Mouse (Mus musculus) T-helper 1 cell (primary cell): ENCODE data around the gene Vapb.

Source experiments
- in situ Hi-C: fragments of 300-600 bp; cut with MboI, MseI; formaldehyde crosslinking; loops from one replicate; pipeline ENCODE4 v1.15.1; 2025; ENCODE audit warnings: high pct_unique_total_duplicates

Vapb gene

DNA sequence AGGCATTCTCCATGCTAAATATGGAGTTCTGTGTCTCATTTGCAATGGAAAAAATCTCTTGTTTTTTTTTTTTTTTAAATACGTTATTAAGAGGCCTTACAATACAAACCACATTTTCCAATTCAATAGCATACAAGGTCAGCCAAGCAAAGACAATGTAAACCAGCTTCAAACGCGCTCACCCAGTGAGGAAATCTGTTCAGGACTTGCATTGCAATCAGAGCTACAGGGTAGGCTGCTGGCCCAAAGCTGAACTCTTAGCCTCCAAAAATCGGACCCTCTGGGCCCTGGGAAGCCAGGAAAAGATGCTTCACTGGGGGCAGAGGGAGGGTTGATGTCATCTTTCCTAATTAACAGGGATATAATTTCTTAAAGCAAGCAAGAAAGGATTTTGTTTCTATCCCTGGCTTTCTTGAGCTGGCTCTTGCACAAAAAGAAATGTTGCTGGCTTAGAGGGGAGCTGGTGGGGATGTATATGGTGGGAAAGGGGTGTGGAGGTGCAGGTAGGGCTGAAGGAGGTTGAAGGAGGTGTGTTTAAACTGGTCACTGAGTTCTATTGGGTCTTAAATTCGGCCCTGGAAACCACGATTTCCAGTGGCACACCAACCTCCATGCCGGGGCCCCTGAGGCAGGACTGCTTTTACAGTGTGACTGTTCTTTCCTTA lies 95.6 kb downstream of the Vapb start:
- in situ Hi-C loops: no loop called here
